Mouse (Mus musculus) erythroblast, embryonic 14.5 days (primary cell): Measurements from ENCODE around the gene Gm30191.

Source experiments
- GATA1 ChIP-seq: IDR thresholded peaks from 2 replicates; pipeline ENCODE4 v1.6.1; 2012; ENCODE audit warnings: low read length, inconsistent platforms, mixed read lengths
- TAL1 ChIP-seq: IDR thresholded peaks from 3 replicates; pipeline ENCODE4 v1.6.1; 2012; ENCODE audit warnings: low read length, inconsistent platforms, mixed read lengths

DNA sequence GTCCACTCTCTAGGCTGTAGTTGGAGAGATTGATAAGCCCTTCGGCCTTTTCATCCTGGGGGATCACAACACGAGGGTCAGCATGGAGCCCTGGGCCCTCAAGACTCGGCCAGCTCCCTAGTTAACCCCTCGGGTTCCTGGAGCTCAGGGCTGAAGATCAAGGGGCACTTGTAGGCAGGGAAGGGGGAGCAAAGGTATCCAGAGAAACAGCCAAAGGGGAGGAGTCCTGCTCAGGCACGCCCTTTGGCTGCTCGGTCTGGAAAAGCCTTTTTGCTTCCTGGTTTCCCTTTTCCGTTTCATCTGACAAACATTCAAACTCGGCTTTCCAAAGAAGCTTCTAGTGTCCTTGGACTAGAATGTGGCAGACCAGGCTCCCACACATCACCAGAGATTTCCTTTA lies 16.3 kb upstream of the Gm30191 start:
- no peak for TF ChIP-seq TAL1
- TF ChIP-seq GATA1 = no peak
